Mouse (Mus musculus) adipocyte (in vitro differentiated cells): ENCODE measurements at regions not wholly inside any gene's neighbourhood (a gene's known extent, or its start where the extent isn't known, plus 50 kb on each side); places are given as distances from the start of the nearest gene placed in this dataset.

Experiments used
- DNase-seq: peaks from one replicate; pipeline ENCODE4 v3.0.0-alpha.2; 2016; ENCODE audit warnings: low spot score

GRCm38 (mm10) chr12:68879425-68879824 is 279.6 kb downstream of the Rps29 start:
- no peak for DNase-seq

DNA sequence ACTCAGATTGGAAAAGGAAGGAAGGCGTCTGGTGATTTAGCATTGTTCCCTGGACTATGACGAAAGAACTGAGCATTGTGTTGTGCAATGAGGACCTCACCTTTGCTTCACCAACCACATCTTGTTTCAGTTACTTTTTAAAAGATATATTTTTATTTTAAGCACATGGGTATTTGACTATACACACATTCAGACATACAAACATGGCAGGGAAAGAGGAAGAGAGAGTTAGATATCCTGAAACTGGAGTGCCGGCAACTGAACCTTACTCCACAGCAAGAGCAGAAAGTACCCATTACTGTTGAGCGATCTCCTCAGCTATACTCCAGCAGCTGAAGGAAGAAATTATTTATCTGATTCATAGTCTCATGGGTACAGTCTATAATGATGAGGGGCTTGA is 287.7 kb downstream of the Rps29 start:
- no peak for DNase-seq

DNA sequence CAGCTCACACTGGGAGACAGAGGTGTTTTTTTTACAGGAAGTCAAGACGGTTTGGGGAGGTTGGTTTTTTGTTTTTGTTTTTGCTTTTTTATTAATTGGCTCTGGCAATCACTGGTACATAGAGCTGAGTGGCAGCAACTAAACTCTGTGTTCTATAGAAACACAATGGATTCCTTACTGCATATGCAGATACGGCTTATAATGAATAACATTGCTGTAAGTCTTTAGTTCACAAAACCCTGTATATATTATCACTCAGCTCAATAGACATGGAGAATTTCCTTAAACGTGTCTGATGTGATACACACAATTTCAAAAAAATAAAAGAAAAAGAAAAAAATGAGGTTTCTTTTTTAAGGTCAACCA is 296.0 kb downstream of the Rps29 start:
- no peak for DNase-seq

- peak; percentile 67 for DNase-seq
These were observed 296.5 kb downstream of the Rps29 start for GRCm38 (mm10) chr12:68862313-68862990.

- no peak for DNase-seq
These were observed 298.7 kb downstream of the Rps29 start for GRCm38 (mm10) chr12:68860332-68860731.

DNA sequence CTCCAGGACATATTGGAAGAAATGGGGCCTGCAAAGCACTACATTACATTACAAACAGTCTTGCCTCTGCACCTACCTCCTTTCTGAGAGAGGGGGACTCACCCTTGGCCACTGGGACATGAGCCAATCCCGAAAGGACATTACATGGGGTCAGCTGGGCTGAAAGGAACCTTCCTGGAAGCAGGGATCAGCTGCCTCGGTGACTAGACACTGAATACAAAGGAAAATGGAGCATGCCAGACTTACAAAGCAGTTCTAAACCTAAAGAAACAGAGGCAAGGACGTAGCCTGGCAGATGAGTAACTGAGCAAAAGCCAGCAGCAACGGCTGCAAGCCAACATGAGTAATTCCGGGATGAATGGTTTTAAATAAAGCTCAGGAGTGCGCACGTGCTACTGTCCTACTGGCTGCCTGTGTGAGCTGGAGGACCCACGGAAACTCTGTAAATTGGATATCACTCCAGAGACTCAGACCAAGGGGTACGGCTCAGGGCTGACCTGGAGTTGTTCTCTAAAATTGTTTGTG is 309.3 kb downstream of the Rps29 start:
- no peak for DNase-seq

DNA sequence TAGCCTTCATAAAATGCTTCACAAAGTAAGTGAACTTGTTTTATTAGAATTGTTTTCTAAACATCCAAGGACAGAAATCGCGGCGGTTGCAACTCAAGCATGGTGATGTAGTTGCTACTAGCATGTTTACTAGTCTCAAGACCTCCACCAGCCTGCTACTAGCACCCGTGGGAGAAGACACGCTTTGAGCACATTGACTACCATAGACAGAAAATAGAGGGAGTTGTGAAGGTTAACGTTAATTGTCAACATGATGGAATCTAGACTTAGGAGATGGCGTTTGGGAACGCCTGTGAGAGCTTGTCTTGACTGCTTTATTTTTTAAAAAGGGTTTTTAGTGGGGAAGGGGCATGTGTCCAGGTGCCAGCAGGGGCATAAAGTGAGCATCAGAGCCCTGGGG is 318.2 kb downstream of the Rps29 start:
- DNase-seq = no peak

DNA sequence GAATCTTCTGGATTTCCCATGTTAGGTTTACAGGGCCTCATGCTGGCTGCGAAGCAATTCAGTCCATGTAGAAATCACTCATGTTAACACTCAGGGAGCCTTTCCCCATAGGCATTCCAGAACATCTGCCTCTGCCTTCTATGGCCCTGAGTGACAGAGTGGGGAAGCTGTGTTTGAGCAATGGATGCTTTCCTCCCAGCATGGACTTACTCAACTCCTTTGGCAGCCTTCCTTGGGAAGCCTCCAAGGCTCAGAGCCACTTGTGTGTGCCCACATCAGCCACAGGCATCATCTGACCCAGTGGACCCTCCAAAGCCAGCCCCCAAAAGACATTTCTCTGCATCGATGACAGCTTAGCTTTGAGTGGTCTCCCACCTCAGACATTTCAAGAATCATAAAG is 318.8 kb downstream of the Rps29 start:
- peak; percentile 63 for DNase-seq

DNA sequence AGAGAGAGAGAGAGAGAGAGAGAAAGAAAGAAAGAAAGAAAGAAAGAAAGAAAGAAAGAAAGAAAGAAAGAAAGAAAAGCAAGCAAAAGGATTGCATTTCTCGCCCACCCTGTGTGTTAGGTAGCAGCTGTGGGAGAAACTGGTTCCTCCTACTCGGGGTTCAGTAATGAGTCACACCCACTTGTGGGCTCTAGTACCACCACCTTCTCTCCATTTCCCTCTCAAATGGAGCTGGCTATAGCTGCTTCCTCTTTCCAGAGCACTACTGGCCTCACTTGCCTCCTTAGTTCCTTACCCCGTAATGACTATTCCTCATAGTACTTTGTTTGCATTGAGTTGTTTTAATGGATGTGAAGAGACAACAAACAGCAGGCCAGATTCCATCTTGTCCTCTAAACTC is 323.0 kb downstream of the Rps29 start:
- DNase-seq = no peak

DNA sequence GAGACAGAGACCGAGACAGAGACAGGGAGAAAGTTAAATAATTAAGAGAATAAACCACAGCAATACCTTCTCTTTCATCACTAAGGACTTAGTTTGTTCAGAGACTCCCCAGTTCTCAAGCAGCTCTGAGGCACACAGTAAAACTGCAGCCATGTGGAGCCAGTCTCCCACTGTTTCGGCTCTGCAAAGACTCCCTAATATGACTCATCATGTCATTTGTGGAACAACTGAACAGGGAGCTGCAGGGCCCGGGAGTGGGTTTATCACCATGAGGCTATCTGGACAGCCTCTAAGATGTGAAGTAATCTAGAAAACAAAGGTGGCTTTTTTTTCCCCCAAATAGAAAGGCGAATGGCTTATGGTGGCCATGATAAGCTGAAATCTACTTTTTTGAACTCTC is 325.1 kb downstream of the Rps29 start:
- DNase-seq = no peak

DNA sequence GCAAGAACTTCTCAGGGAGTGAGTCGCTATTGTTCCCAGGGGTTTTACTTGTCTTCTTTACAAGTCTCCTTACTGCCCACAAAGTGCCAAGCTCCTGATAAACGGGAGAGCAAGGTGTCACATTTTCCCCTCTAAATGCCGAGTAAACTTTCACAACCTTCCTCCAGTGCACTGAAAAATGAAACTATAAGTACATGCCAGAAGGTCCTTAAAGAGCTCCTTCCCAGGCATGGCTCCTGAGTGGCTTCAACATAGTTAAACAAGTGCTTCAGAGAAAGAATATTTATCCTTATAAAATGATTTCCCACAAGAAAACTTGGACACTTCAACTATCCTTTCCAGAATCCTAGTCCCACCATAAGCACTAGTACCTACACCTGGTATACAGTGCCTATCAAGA is 329.6 kb downstream of the Rps29 start:
- DNase-seq = no peak

GRCm38 (mm10) chr12:68827549-68828249 is 331.3 kb downstream of the Rps29 start:
- no peak for DNase-seq

DNA sequence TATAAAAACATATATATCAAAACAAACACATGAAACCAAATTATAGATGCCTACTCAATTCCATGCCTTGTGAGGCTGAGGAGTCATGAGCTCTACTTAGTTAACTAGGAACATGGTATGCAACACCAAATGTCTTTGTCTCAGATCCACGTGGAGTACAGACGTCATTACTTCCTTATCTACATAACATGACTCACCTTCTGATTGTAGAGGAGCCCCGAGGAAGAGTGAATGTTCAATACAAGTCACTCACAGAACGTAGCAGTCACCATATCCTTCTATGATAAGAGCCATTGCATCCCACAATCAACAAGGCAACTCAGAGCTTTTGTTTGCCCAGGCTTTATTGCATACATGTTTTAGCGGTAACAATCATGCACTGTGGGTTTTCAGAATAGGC is 364.6 kb downstream of the Rps29 start:
- DNase-seq = no peak

DNA sequence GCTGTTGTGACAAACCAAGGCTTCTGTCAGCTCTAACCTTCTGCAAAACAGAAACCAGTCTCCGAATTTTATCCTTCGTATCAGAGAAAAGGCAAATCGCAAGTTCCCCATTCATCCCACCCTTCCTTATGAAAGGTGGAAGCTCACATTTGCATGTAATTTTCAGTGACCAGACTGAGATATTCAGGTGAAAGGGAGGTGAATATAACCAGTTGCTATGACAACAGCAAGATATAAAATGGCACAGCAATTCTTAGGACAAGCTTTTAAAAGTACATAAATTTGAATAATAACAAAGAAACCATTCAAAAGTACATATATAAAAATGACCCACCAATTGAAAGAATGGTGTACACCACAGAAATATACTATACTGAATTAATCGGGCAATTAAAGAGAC is 375.4 kb downstream of the Rps29 start:
- DNase-seq = no peak

- DNase-seq = no peak
These were observed 383.5 kb downstream of the Rps29 start for GRCm38 (mm10) chr12:68775503-68775902.

GRCm38 (mm10) chr12:68774800-68775199 is 384.2 kb downstream of the Rps29 start:
- DNase-seq = no peak

GRCm38 (mm10) chr12:68758263-68759020 is 400.5 kb downstream of the Rps29 start:
- DNase-seq = no peak

- no peak for DNase-seq
These were observed 430.1 kb downstream of the Rps29 start for GRCm38 (mm10) chr12:68728882-68729281.

GRCm38 (mm10) chr12:68718946-68719345 is 440.0 kb downstream of the Rps29 start:
- peak; percentile 3 for DNase-seq

GRCm38 (mm10) chr12:68694275-68695267 is 464.4 kb downstream of the Rps29 start:
- no peak for DNase-seq

DNA sequence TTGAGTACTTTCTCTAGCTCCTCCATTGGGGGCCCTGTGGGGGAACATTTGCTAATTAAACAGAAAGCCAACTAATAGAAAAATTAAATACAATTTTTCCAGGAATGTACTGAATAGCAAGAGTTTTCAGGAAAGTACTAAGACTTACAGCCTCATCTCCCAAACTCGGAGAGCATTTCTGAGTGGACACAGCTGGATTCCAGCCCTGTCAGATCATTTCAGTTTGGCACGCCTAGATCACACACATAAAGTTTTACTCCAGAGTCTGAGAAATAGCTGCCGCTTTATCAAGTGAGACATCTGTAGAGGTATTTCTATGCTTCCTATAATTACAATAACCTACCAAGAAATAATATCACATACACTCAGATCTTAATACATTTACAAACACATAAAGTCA is 470.7 kb downstream of the Rps29 start:
- DNase-seq = no peak

DNA sequence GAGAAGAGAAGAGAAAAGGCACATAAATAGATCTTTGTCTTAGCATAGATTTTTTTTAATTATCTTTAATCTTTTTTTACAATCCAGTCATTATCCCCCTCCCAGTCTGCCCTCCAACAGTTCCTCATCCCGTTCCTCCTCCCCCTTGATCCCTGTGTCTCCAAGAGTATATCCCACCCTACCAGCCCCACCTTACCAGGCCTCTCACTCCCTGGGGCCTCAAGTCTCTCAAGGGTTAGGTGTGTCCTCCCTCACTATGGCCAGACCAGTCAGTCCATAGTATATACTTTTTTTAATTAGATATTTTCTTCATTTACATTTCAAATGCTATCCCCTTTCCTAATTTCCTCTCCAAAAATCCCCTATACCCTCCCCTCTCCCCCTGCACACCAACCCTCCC is 475.1 kb downstream of the Rps29 start:
- DNase-seq = no peak
